Mouse (Mus musculus) neural tube, embryonic 13.5 days (tissue): ENCODE results near the gene Arap1. TPM values are rescaled to one million over a fixed set of nuclear protein-coding genes. Genes with fewer than 3 reads are reported as not detected.

ENCODE experiments used
- ATAC-seq: fragments of 200-750 bp; cut with Nextera tagmentation; 2 replicates; pipeline ENCODE4 v1.8.0; 2017; ENCODE audit warnings: low read depth, mild to moderate bottlenecking, moderate TSS enrichment, moderate library complexity
- H3K27ac ChIP-seq: fragments of 300-500 bp; sonication (generic); replicated peaks from 2 replicates; pipeline ENCODE4 v1.5.1; 2015; ENCODE audit warnings: moderate library complexity, mild to moderate bottlenecking, inconsistent platforms
- H3K27me3 ChIP-seq: fragments of 300-500 bp; sonication (generic); 2 replicates; pipeline ENCODE4 v1.6.1; 2015; ENCODE audit warnings: mild to moderate bottlenecking, inconsistent platforms
- H3K36me3 ChIP-seq: fragments of 300-500 bp; sonication (generic); 2 replicates; pipeline ENCODE4 v1.6.1; 2015; ENCODE audit warnings: mild to moderate bottlenecking, inconsistent platforms
- H3K4me1 ChIP-seq: fragments of 300-500 bp; sonication (generic); replicated peaks from 2 replicates; pipeline ENCODE4 v1.6.1; 2015; ENCODE audit warnings: inconsistent platforms
- H3K4me2 ChIP-seq: fragments of 300-500 bp; sonication (generic); 2 replicates; pipeline ENCODE4 v1.6.1; 2015; ENCODE audit warnings: inconsistent platforms, mild to moderate bottlenecking, moderate library complexity
- H3K4me3 ChIP-seq: fragments of 300-500 bp; sonication (generic); 2 replicates; pipeline ENCODE4 v1.5.1; 2015; ENCODE audit warnings: mild to moderate bottlenecking, inconsistent platforms
- H3K9ac ChIP-seq: fragments of 300-500 bp; sonication (generic); 2 replicates; pipeline ENCODE4 v1.6.1; 2015; ENCODE audit warnings: moderate library complexity, mild to moderate bottlenecking, inconsistent platforms
- H3K9me3 ChIP-seq: fragments of 300-500 bp; sonication (generic); 2 replicates; pipeline ENCODE4 v1.6.1; 2016; ENCODE audit warnings: inconsistent platforms
- whole genome bisulfite sequencing: fragments of 180-500 bp; shearing (Covaris S2); methylation state at CpG from one replicate; pipeline ENCODE4 v1.1.7; 2015; 5-methylcytosine and 5-hydroxymethylcytosine counted together
- polyA plus RNA-seq: library from polyadenylated mRNA; unstranded; fragments of >200 nt; fragmentation: Nextera tagmentation; extraction: Ambion mirVana; gene quantifications from 2 replicates; pipeline ENCODE4 v1.2.1, GENCODE M21; 2015

Gene Arap1
- polyA plus RNA-seq, 1 experiment from 2014 or later = 11.2 TPM

DNA sequence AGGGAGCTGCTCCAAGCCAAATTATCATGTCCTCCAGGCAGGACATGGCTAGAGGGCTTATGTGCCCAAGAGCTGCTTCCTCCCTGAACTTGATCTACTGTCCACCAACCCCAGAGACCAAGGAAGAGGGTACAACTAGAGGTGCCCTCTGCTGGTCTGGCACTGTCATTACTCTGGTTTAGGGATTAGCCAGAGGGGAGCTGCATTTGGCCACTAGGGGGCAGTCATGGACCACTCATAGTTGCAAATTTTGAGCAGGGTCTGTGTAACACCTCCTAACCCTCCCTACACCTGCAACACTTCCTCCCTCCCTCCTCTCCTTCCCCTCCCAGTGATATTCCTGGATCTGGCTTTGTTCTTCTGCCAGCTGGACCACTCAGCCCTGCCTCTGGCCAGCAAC, 64.9 kb downstream of the Arap1 start:
- no peaks in the 10 kb centered on the region for H3K9me3 ChIP-seq
- peaks cover 19% of the 10 kb centered on the region for H3K4me1 ChIP-seq

DNA sequence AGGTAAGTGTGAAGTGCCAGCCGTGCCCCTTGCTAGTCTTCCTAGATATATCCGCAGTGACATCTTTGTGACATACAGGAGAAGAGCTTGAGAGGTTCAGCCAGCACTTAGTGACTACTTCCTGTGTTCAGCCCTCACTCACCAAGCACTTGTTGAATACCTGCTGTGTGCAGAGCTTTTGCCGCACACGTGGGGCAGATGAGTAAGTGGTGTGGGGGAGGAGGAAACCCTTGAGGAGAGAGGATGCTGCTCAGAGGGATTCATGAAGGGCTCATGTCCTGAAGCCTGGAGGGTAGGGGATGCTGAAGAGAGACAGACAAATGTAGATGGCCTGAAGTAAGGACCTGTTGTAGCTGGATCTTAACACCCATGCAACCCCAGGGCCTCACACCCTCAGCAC, 66.3 kb downstream of the Arap1 start:
- H3K4me2 ChIP-seq = no peak overlapping the region
- no peak overlapping the region for H3K4me3 ChIP-seq
- ATAC-seq = no peak
- no peak overlapping the region for H3K27ac ChIP-seq
- WGBS = 42% methylated on average over 4 of the region's 4 CpGs
- H3K9me3 ChIP-seq = no peaks in the 10 kb centered on the region
- H3K9ac ChIP-seq = no peak overlapping the region
- peaks cover 22% of the 10 kb centered on the region for H3K4me1 ChIP-seq
- H3K36me3 ChIP-seq = no peaks in the 10 kb centered on the region
- peaks cover 26% of the 10 kb centered on the region for H3K27me3 ChIP-seq

More for the DNA sequence above, 64.9 kb downstream of the Arap1 start:
- peak; percentile 34; the same call in 1 of the 2 replicates for ATAC-seq
- H3K27ac ChIP-seq = no peak overlapping the region
- H3K4me2 ChIP-seq = no peak overlapping the region
- H3K27me3 ChIP-seq = peaks cover 16% of the 10 kb centered on the region
- H3K9ac ChIP-seq = no peak overlapping the region
- no peaks in the 10 kb centered on the region for H3K36me3 ChIP-seq
- H3K4me3 ChIP-seq = no peak overlapping the region

DNA sequence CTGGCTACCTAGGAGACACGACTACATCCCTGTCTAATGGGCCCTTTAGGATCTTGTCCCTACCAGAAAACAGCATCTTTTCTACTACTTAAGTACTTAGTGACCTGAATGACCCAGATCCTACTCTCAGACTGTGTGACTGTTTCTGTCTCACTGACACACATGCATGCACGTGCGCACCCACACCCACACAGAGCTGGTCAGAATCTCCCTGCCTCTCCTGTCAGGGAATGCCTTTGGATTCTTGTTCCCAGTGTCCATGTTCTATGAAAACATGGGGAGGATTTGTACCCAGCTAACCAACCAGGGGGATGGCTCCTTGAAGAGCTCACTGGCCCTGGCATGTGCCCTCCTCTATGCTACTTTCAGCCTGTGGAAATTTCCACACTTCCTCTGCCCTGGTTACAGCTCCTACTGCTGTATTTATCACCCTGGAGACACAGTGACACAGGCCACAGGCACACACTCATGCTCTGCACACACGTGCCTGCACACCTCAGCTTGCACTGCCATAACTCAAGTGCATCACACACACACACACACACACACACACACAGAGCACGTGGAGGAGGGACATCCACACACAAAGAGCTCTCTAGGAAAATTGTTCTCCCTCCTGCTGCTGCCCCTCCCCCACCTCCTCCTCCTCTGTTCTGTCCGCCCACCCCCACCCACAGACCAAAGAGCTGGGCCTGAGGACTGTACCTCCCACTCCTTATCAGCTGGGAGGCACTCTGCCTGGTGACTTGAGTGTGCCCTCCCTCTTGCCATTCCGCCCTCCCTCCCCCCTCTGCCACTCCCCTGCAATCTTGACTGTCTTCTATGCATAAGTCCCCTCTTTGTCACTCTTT, 67.0 kb downstream of the Arap1 start:
- peaks cover 33% of the 10 kb centered on the region for H3K27me3 ChIP-seq
- no peak overlapping the region for H3K4me3 ChIP-seq
- ATAC-seq = peak; percentile 66
- H3K4me1 ChIP-seq = peaks cover 29% of the 10 kb centered on the region
- H3K9me3 ChIP-seq = no peaks in the 10 kb centered on the region
- no peaks in the 10 kb centered on the region for H3K36me3 ChIP-seq
- H3K4me2 ChIP-seq = no peak overlapping the region
- H3K27ac ChIP-seq = peak overlapping the region; percentile 55
- WGBS = 21% methylated on average over 7 of the region's 7 CpGs
- H3K9ac ChIP-seq = no peak overlapping the region

DNA sequence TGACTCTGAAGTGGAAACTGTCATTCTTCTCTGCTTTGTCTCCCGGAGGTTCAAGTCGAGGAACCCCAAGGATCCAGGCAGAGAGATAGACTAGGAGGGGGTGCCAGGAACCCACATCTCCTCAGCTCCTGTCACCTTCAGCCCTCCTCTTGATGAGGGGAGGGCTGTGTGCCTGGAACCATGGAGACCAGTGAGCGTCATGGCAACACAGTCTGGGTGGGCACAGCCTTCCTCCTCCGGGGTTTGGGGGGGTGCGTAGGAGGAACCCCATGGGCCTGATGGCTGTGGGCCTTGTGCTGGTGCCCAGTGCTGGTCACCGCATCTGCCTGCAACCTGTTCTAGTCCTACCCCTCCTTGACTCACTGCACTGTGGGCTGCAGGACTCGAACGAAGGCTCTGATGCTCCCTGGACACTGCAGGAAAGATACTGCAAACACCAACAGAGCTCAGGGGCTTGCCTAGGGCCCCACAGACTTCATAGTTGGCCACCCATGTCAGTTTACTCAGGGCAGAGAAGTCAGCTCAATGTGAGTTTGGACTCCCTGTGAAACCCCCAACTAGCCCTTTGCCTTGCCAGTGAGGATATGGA, 67.7 kb downstream of the Arap1 start:
- Histone ChIP-seq H3K27me3 (peaks cover 38% of the 10 kb centered on the region), H3K27ac (peak overlapping the region; percentile 55), H3K9ac (no peak overlapping the region), H3K4me3 (no peak overlapping the region), H3K4me1 (peaks cover 29% of the 10 kb centered on the region), H3K4me2 (no peak overlapping the region), H3K36me3 (no peaks in the 10 kb centered on the region), H3K9me3 (no peaks in the 10 kb centered on the region)
- WGBS = 35% methylated on average over 8 of the region's 8 CpGs
- ATAC-seq = peak; percentile 4; the same call in 1 of the 2 replicates

DNA sequence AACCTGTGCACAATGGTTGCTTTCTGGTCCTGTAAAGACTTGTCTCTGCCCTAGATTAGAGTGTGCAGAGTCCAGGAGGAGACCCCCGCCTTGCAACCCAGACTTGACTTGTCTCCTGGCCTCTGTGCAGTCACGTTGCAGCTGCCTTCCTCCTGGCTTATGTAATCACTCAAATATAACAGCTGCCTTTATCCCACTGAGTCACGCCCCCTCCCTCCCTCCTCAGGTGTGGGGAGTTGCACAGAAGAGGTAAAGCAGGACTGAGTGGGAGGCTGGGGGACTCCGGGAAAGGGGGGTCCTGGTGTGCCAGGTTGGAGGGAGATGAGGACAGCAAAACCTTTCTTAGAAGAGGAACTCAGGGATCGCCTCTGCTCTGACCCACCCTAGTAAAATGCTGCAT, 68.5 kb downstream of the Arap1 start:
- 74% methylated on average over 5 of the region's 5 CpGs for WGBS
- Histone ChIP-seq H3K27me3 (peaks cover 40% of the 10 kb centered on the region), H3K4me3 (no peak overlapping the region), H3K9ac (no peak overlapping the region), H3K36me3 (no peaks in the 10 kb centered on the region), H3K4me1 (peaks cover 36% of the 10 kb centered on the region), H3K27ac (no peak overlapping the region), H3K4me2 (no peak overlapping the region), H3K9me3 (no peaks in the 10 kb centered on the region)
- ATAC-seq = no peak

DNA sequence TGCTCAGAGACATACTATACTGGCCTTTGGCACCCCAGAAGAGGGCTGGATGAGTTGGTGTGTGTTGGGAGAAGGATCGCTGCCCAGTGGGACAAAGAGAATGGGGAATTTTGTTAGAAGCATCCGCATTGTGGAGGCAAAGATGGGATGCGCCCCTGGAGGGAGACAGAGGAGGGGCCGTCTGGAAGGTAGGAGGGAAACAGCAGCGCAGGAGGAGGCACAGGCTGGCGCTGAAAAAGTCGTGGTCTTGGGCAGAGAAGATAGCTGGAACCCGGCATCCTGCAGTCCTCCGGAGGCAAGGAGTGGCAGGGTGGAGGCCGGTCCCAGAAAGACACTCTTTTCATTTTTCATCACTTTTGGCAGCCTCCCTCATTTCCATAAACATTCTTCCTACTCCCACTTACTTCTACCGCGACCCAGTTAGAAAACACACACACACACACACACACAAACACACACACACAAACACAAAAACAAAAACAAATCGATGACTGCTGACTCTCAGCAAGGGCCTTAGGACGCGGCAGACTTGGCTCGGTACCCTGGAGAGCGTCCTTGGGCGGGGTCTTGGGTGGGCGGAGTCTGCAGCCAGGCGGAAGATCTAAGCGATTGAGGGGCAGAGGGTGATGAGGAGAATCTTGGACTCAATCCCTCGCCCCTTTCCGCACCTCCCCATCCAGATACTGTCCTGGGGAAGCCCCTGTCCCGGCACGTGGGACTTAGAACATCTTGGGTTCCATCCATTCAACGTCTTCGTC, 71.3 kb downstream of the Arap1 start:
- H3K4me1 ChIP-seq = peaks cover 47% of the 10 kb centered on the region
- no peak overlapping the region for H3K4me3 ChIP-seq
- H3K27me3 ChIP-seq = peaks cover 47% of the 10 kb centered on the region
- no peak for ATAC-seq
- WGBS = 5% methylated on average over 27 of the region's 27 CpGs
- H3K27ac ChIP-seq = no peak overlapping the region
- H3K36me3 ChIP-seq = no peaks in the 10 kb centered on the region
- peak overlapping the region; percentile 31 for H3K4me2 ChIP-seq
- H3K9ac ChIP-seq = no peak overlapping the region
- H3K9me3 ChIP-seq = no peaks in the 10 kb centered on the region

DNA sequence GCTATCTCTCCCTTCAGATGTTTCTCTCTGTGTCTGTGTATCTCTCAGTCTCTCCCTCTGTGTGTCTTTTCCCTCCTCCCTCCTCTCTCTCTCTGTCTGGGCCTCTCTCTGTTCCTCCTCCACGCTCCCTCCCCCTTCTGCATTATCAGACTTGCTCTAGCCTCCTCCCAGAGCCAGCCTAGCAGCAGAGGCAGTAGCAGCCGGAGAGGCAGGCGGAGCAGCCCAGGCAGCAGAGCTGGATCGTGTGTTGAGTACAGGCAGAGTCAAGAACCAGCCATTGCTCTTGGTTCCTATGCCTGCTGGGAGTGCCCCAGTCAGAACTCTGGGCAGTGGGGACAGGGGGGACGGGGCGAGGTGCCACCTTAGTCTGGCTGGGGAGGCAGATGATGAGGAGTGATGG, 73.7 kb downstream of the Arap1 start, which contains the start of gene Pde2a:
TSS of gene Pde2a (plus strand) at position 163 of the 400 bp plus-strand sequence.
- 19% methylated on average over 6 of the region's 6 CpGs for WGBS
- no peaks in the 10 kb centered on the region for H3K36me3 ChIP-seq
- peaks cover 32% of the 10 kb centered on the region for H3K4me1 ChIP-seq
- H3K9me3 ChIP-seq = no peaks in the 10 kb centered on the region
- H3K27me3 ChIP-seq = peaks cover 50% of the 10 kb centered on the region
- peak within 1 kb of the TSS; percentile 48 for H3K4me2 ChIP-seq
- peak within 1 kb of the TSS; percentile 63 for H3K9ac ChIP-seq
- H3K4me3 ChIP-seq = peak within 1 kb of the TSS; percentile 34
- peak; percentile 51 for ATAC-seq
- peak within 1 kb of the TSS; percentile 69 for H3K27ac ChIP-seq

DNA sequence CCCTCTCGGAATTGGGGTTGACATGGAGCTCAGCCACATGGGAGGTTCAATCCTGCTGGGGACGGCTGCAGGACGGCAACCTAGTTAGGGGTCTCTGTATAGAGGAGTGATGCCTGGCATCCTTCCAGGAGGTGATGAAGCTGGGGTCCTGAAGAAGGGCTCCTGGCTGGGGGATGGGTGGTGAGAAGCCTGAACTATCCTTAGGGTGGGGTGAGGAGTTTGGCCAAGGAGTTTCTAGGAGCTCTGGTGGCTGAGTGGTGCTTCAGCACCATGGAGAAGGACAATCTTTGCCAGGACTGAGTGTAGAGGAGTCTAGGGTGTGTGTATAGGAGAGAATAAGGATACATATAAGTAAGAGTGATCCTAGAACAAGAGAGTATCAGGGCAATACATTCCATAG, 74.2 kb downstream of the Arap1 start:
- H3K27me3 ChIP-seq = peaks cover 45% of the 10 kb centered on the region
- H3K9ac ChIP-seq = peak overlapping the region; percentile 63
- 32% methylated on average over 3 of the region's 3 CpGs for WGBS
- no peaks in the 10 kb centered on the region for H3K36me3 ChIP-seq
- H3K4me2 ChIP-seq = peak overlapping the region; percentile 48
- ATAC-seq = 0 out of 2 replicates have a peak, but pooled peaks have one; percentile 3
- peak overlapping the region; percentile 69 for H3K27ac ChIP-seq
- H3K4me3 ChIP-seq = peak overlapping the region; percentile 34
- no peaks in the 10 kb centered on the region for H3K9me3 ChIP-seq
- peaks cover 32% of the 10 kb centered on the region for H3K4me1 ChIP-seq

DNA sequence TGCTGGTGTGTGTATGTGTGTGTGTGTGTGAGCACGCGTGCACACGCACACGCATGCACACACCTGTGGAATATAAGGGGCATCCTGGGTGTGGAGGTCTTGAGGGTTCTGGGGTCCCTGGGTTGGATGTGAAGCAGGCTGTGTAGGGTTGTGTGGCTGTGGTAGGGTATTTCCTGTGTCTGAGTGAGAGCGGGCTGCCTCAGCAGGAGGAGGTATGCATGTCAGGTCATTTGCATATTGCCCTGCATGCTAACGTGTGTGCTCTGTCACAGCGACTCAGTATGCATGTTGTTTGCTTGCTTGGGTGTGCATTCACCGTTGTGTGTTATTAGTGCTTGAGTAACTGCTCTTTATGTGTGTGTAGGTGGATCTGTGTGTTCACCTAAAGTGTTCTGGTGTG, 74.8 kb downstream of the Arap1 start:
- no peak for ATAC-seq
- peak overlapping the region; percentile 48 for H3K4me2 ChIP-seq
- H3K4me3 ChIP-seq = peak overlapping the region; percentile 34
- no peak overlapping the region for H3K9ac ChIP-seq
- peaks cover 32% of the 10 kb centered on the region for H3K4me1 ChIP-seq
- H3K27ac ChIP-seq = no peak overlapping the region
- no peaks in the 10 kb centered on the region for H3K9me3 ChIP-seq
- WGBS = 86% methylated on average over 8 of the region's 8 CpGs
- H3K36me3 ChIP-seq = no peaks in the 10 kb centered on the region
- peaks cover 39% of the 10 kb centered on the region for H3K27me3 ChIP-seq

DNA sequence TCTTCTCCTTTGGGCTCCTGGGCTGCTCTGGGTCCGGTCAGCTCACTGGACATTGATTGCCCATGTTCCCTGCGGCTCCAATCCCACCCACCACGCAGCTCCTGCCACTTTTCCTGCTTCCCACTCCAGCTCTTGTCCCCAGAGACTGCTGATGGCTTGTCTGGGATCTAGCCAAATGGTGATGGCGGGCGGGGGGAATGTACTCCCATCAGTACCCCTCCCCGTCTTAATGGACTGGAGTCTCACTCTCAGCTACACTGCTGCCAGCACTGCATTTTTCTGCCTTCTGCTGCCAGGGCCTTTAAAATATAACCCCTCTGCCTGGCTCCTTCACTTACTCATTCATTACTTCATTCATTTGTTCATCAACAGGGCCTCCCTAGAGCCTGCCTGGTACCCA, 76.1 kb downstream of the Arap1 start:
- H3K4me1 ChIP-seq = peaks cover 30% of the 10 kb centered on the region
- peaks cover 30% of the 10 kb centered on the region for H3K27me3 ChIP-seq
- H3K36me3 ChIP-seq = no peaks in the 10 kb centered on the region
- ATAC-seq = peak; percentile 16
- peak overlapping the region; percentile 48 for H3K4me2 ChIP-seq
- 62% methylated on average over 6 of the region's 6 CpGs for WGBS
- no peak overlapping the region for H3K4me3 ChIP-seq
- peak overlapping the region; percentile 61; the same call in 1 of the 2 replicates for H3K27ac ChIP-seq
- no peak overlapping the region for H3K9ac ChIP-seq
- no peaks in the 10 kb centered on the region for H3K9me3 ChIP-seq

DNA sequence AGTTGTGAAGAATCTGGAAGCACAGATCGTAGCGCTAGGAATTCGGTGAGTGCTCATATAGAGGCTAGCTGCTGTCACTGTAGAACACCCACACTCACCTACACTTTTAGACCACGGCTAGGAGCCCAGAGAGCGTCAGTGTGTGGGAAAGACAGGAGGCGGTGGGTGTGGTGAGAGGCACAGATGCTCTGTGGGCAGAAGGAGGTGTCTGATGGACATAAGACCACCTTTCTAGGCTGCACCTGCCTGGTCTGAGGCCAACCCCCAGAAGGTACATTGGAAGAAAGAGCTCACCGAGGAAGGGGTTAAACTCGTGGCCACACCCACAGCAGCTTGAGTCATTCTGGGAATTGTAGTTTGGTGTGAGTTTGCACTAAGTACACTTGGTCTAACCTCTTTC, 78.8 kb downstream of the Arap1 start:
- no peak overlapping the region for H3K4me3 ChIP-seq
- H3K9me3 ChIP-seq = no peaks in the 10 kb centered on the region
- no peak overlapping the region for H3K4me2 ChIP-seq
- peaks cover 13% of the 10 kb centered on the region; the same call in 1 of the 2 replicates for H3K27me3 ChIP-seq
- H3K4me1 ChIP-seq = peaks cover 12% of the 10 kb centered on the region
- H3K27ac ChIP-seq = no peak overlapping the region
- WGBS = 76% methylated on average over 8 of the region's 8 CpGs
- no peak for ATAC-seq
- H3K9ac ChIP-seq = no peak overlapping the region
- H3K36me3 ChIP-seq = no peaks in the 10 kb centered on the region

DNA sequence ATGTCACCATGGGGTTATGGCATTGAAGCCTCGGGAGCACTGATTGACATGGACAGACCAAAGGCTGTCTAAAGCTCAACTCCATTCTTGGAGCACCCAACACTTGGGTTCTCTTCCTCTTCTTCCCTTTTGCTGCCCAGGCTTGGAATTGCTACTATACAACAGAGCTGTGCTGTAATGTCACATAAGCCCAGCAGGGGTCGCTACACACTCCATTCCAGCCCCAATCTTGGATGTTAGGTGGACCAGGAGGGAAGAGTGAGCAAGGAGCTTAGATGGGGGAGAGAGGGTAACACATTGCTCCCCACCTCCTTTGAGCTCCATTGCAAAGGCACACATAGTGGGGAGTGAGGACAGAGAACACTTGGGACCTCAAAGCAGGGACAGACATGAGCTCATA, 79.9 kb downstream of the Arap1 start:
- 25% methylated on average over 2 of the region's 2 CpGs for WGBS
- H3K9me3 ChIP-seq = no peaks in the 10 kb centered on the region
- H3K9ac ChIP-seq = no peak overlapping the region
- no peak overlapping the region for H3K4me3 ChIP-seq
- peaks cover 7% of the 10 kb centered on the region; the same call in 1 of the 2 replicates for H3K4me1 ChIP-seq
- no peaks in the 10 kb centered on the region for H3K36me3 ChIP-seq
- no peak overlapping the region for H3K4me2 ChIP-seq
- peaks cover 8% of the 10 kb centered on the region; the same call in 1 of the 2 replicates for H3K27me3 ChIP-seq
- no peak for ATAC-seq
- no peak overlapping the region for H3K27ac ChIP-seq
